8 mouse cellular contexts compared by ENCODE assay signal in the genomic region with DNA sequence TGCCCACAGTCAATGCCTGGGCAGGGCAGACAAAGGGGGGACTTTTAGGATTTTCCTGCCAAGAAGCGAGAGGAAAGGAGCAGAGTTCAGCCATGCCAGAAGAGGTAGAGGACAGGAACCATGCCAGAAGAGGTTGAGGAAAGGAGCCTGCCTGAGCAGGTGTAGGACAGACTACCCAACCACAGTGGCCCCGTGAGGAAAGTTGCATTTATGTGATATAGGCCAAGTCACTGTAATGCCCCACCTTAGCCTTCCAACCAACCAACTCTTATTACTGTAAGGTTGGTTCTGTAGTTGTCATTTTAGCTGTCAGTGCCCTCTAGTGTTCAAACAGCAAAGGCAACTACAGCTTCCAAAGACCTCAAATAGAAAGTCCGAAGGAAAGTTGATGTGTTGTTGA. TPM values are rescaled to one million over a fixed set of nuclear protein-coding genes. Genes with fewer than 3 reads are reported as not detected.
DNase-seq lines count a peak whose midpoint lies in the region; ATAC-seq and TF ChIP-seq lines count a peak whose summit lies in the region.

No protein-coding gene starts in this region.

- H3K4me1 ChIP-seq in CH12.LX (ENCODE audit: control insufficient read depth in 1 of 2, insufficient read depth in 2 of 2) = peaks cover 16 to 42% of the 10 kb centered on the region in 2 experiments
- H3K4me1 ChIP-seq in forebrain, embryonic 16.5 days (replicated peaks; ENCODE audit: control insufficient read depth, insufficient read depth, low read length) = no peaks in the 10 kb centered on the region

- H3K27ac ChIP-seq in gastrocnemius, adult 2 months = peak overlapping the region; percentile 71
- peak overlapping the region; percentile 82 for H3K27ac ChIP-seq in CH12.LX (ENCODE audit: insufficient read depth, low read depth)
- H3K27ac ChIP-seq in forebrain, embryonic 16.5 days (ENCODE audit: low read length) = no peak overlapping the region

- H3K79me2 ChIP-seq in CH12.LX (replicated peaks; ENCODE audit: control insufficient read depth, extremely low read depth, insufficient read depth, poor library complexity, severe bottlenecking) = peaks cover 13% of the 10 kb centered on the region

- H3K4me3 ChIP-seq in gastrocnemius, adult 2 months = peak overlapping the region; percentile 65
- H3K4me3 ChIP-seq in CH12.LX (replicated peaks in 1 of 3; ENCODE audit: low read depth in 2 of 3, low read length in 2 of 3, poor library complexity in 1 of 3) = peak overlapping the region; percentile 59 to 71 (median 64)
- H3K4me3 ChIP-seq in forebrain, embryonic 16.5 days (replicated peaks; ENCODE audit: low read length) = no peak overlapping the region

- intact Hi-C loops in gastrocnemius, adult 2 months (cut with DNase I) = no loop called here

- peaks cover 4% of the 10 kb centered on the region for H3K27me3 ChIP-seq in CH12.LX (replicated peaks)
- H3K27me3 ChIP-seq in forebrain, embryonic 16.5 days (replicated peaks; ENCODE audit: control insufficient read depth, insufficient read depth, low read length) = no peaks in the 10 kb centered on the region

- peak; percentile 95 for TF ChIP-seq RAD21 in CH12.LX (IDR thresholded peaks at IDR 0.05; ENCODE audit: low read depth, low read length)

- H3K9me3 ChIP-seq in CH12.LX (replicated peaks; ENCODE audit: low read length) = no peaks in the 10 kb centered on the region
- no peaks in the 10 kb centered on the region for H3K9me3 ChIP-seq in forebrain, embryonic 16.5 days (ENCODE audit: control insufficient read depth, low read length)

- peak; percentile 41; the same call in 1 of the 2 replicates for TF ChIP-seq EP300 in CH12.LX (IDR thresholded peaks at IDR 0.05; ENCODE audit: low read length)

- peak overlapping the region; percentile 96 for H3K9ac ChIP-seq in CH12.LX (ENCODE audit: insufficient read depth, low read depth)
- H3K9ac ChIP-seq in forebrain, embryonic 16.5 days (replicated peaks; ENCODE audit: low read depth, low read length) = no peak overlapping the region

- WGBS in forebrain, embryonic 16.5 days = 61% methylated on average over 3 of the region's 3 CpGs

- in situ Hi-C loops in CH12.LX (cut with MboI; ENCODE audit: low pct_ligation_motif_present, low pct_unique_long_range_greater_than_20kb, low sequenced_read_pairs) = loop anchor here (25.0 kb wide), 2 partner anchors 280 to 430 kb away; a partner anchor contains a TSS

- H3K36me3 ChIP-seq in CH12.LX (replicated peaks in 1 of 2; ENCODE audit: control insufficient read depth in 1 of 2, insufficient read depth in 1 of 2, low read length in 1 of 2) = peaks cover 18 to 34% of the 10 kb centered on the region in 2 experiments
- H3K36me3 ChIP-seq in forebrain, embryonic 16.5 days (ENCODE audit: control insufficient read depth, insufficient read depth) = no peaks in the 10 kb centered on the region

- no peak for DNase-seq in gastrocnemius, adult 2 months
- no peak for DNase-seq in gastrocnemius, postnatal 10 days
- peak; percentile 88 for DNase-seq in CH12.LX (ENCODE audit: extremely low read depth)
- DNase-seq in embryo, embryonic 10 days (ENCODE audit: low spot score) = peak; percentile 34
- DNase-seq in lung, postnatal 10 days = peak; percentile 19
- DNase-seq in thymus, postnatal 0 days (ENCODE audit: low spot score) = peak; percentile 76

- H3K4me2 ChIP-seq in CH12.LX (ENCODE audit: insufficient read depth, low read depth, poor library complexity, severe bottlenecking) = peak overlapping the region; percentile 91
- no peak overlapping the region for H3K4me2 ChIP-seq in forebrain, embryonic 16.5 days (ENCODE audit: low read length)

- ATAC-seq in inflammation-experienced regulatory T-cells, adult 6 months = peak; percentile 77
- ATAC-seq in forebrain, embryonic 16.5 days = no peak

- dilution Hi-C loops in CH12.LX (cut with MboI; ENCODE audit: extremely low pct_ligation_motif_present, extremely low pct_unique_long_range_greater_than_20kb, low sequenced_read_pairs) = no loop called here

- TF ChIP-seq POLR2A in CH12.LX (IDR thresholded peaks at IDR 0.05; ENCODE audit: low read depth, low read length) = no peak

- peak; percentile 64 for TF ChIP-seq CTCF in gastrocnemius, adult 2 months (IDR thresholded peaks at IDR 0.05)
- peak; percentile 86 to 97 for TF ChIP-seq CTCF in CH12.LX (conservative IDR thresholded peaks at IDR 0.05 in 1 of 2, IDR thresholded peaks at IDR 0.05 in 1 of 2; ENCODE audit: low read depth in 2 of 2, low read length in 2 of 2)

TF ChIP-seq in CH12.LX, 34 proteins besides CTCF, POLR2A, EP300 and RAD21 (continues in another document):
- no peak for TF ChIP-seq MAFK (IDR thresholded peaks at IDR 0.05; ENCODE audit: insufficient replicate concordance, low read length)
- peak; percentile 62; the same call in 1 of the 2 replicates for TF ChIP-seq MEF2A (IDR thresholded peaks at IDR 0.05; ENCODE audit: borderline replicate concordance, low read depth, low read length)
- TF ChIP-seq ZNF384 (IDR thresholded peaks at IDR 0.05; ENCODE audit: low read depth, low read length) = no peak
- peak; percentile 40; the same call in 1 of the 2 replicates for TF ChIP-seq ELF1 (IDR thresholded peaks at IDR 0.05; ENCODE audit: low read depth, low read length)
- TF ChIP-seq ZC3H11A (IDR thresholded peaks at IDR 0.05; ENCODE audit: low read depth, low read length) = peak; percentile 57
- no peak for TF ChIP-seq NRF1 (IDR thresholded peaks at IDR 0.05; ENCODE audit: low read depth, low read length)
- peak; percentile 75 for TF ChIP-seq JUND (conservative IDR thresholded peaks at IDR 0.05; ENCODE audit: low read depth, low read length)
- TF ChIP-seq GABPA (IDR thresholded peaks at IDR 0.05; ENCODE audit: insufficient replicate concordance, low read depth, low read length) = no peak
- TF ChIP-seq USF1 (IDR thresholded peaks at IDR 0.05; ENCODE audit: low read depth, low read length) = no peak
- no peak; the same call in 1 of the 2 replicates for TF ChIP-seq HCFC1 (IDR thresholded peaks at IDR 0.05; ENCODE audit: low read depth, low read length)
- TF ChIP-seq E2F4 (IDR thresholded peaks at IDR 0.05; ENCODE audit: insufficient replicate concordance, low read depth, low read length) = 0 out of 2 replicates have a peak, but pooled peaks have one; percentile 39
- peak; percentile 69; the same call in 1 of the 2 replicates for TF ChIP-seq BHLHE40 (IDR thresholded peaks at IDR 0.05; ENCODE audit: low read depth, low read length)
- peak; percentile 85 for TF ChIP-seq SMC3 (IDR thresholded peaks at IDR 0.05; ENCODE audit: low read depth, low read length)
- TF ChIP-seq JUN (IDR thresholded peaks at IDR 0.05; ENCODE audit: insufficient read depth, low read depth, low read length) = no peak
- no peak; the same call in 1 of the 2 replicates for TF ChIP-seq MXI1 (IDR thresholded peaks at IDR 0.05; ENCODE audit: low read depth, low read length)
- TF ChIP-seq KAT2A (IDR thresholded peaks at IDR 0.05; ENCODE audit: insufficient replicate concordance, low read length) = no peak
- peak; percentile 73; the same call in 1 of the 2 replicates for TF ChIP-seq TBP (conservative IDR thresholded peaks at IDR 0.05; ENCODE audit: low read depth, low read length)
- peak; percentile 34; the same call in 1 of the 2 replicates for TF ChIP-seq ETS1 (conservative IDR thresholded peaks at IDR 0.05; ENCODE audit: low read depth, low read length)
- no peak for TF ChIP-seq RCOR1 (conservative IDR thresholded peaks at IDR 0.05; ENCODE audit: low read depth, low read length)
- peak; percentile 65 for TF ChIP-seq TCF12 (IDR thresholded peaks at IDR 0.05; ENCODE audit: low read depth, low read length)
- TF ChIP-seq POLR2AphosphoS2 (IDR thresholded peaks at IDR 0.05; ENCODE audit: low read depth, low read length) = no peak
- no peak for TF ChIP-seq PAX5 (IDR thresholded peaks at IDR 0.05; ENCODE audit: low read length)
- peak; percentile 78 for TF ChIP-seq MYC (IDR thresholded peaks at IDR 0.05; ENCODE audit: low read depth, low read length)
- no peak for TF ChIP-seq CHD1 (IDR thresholded peaks at IDR 0.05; ENCODE audit: low read depth, low read length)
- no peak for TF ChIP-seq CHD2 (IDR thresholded peaks at IDR 0.05; ENCODE audit: low read length)
- no peak for TF ChIP-seq MAZ (IDR thresholded peaks at IDR 0.05; ENCODE audit: low read depth, low read length)
- peak; percentile 69 for TF ChIP-seq NELFE (IDR thresholded peaks at IDR 0.05; ENCODE audit: low read depth, low read length)
- TF ChIP-seq UBTF (IDR thresholded peaks at IDR 0.05; ENCODE audit: low read depth, low read length) = no peak; the same call in 1 of the 2 replicates
- no peak for TF ChIP-seq USF2 (conservative IDR thresholded peaks at IDR 0.05; ENCODE audit: low read depth, low read length)
- peak; percentile 70; the same call in 1 of the 2 replicates for TF ChIP-seq IRF4 (IDR thresholded peaks at IDR 0.05; ENCODE audit: low read depth, low read length)
- TF ChIP-seq MAX (IDR thresholded peaks at IDR 0.05; ENCODE audit: low read length) = no peak; the same call in 1 of the 2 replicates
- TF ChIP-seq SIN3A (IDR thresholded peaks at IDR 0.05; ENCODE audit: low read length) = peak; percentile 67

RNA-seq across cellular contexts. Expression of a gene that starts 0.9 kb away (rescaled TPM):
- 1 to 10 TPM in 1 of 2 experiments, under 1 TPM in 1; 0.99 to 1.1 TPM for total RNA-seq in gastrocnemius, adult 2 months (2021)
- 1 to 10 TPM in 1 of 2 experiments, under 1 TPM in 1; 0.97 to 1.1 TPM for total RNA-seq in gastrocnemius, postnatal 10 days (2021)
- 10.6 and 11.2 TPM in 2 replicates for total RNA-seq in CH12.LX (2012; rRNA removed)
- total RNA-seq in CH12.LX (2014; rRNA removed) = 19.5 and 21.4 TPM in 2 replicates
- polyA plus RNA-seq in CH12.LX (2012; ENCODE audit: insufficient read length, low read depth) = 30.4 and 33.1 TPM in 2 replicates
- 1 to 10 TPM; 2.5 to 4.4 (median 3.8) TPM for polyA plus RNA-seq in inflammation-experienced regulatory T-cells, adult 6 months (2017; shearing (Covaris generic))
- polyA plus RNA-seq in thymus, postnatal 0 days (2015; fragmentation: Nextera tagmentation; extraction: Ambion mirVana) = 6.1 and 7.3 TPM in 2 replicates
- 0.15 and 0.26 TPM in 2 replicates for polyA plus RNA-seq in forebrain, embryonic 16.5 days (2015; fragmentation: Nextera tagmentation; extraction: Ambion mirVana)

RNA-seq across cellular contexts. Expression of a gene that starts 17.0 kb away (rescaled TPM):
- total RNA-seq in gastrocnemius, adult 2 months (2021) = under 1 TPM; 0.05 to 0.06 TPM
- under 1 TPM in 1 of 2 experiments, not detected in 1; 0.16 TPM for total RNA-seq in gastrocnemius, postnatal 10 days (2021)
- total RNA-seq in CH12.LX (2012; rRNA removed) (0.04 TPM in 1 of 2 replicates, not detected in the other), CH12.LX (2014; rRNA removed) (not detected in 2 replicates)
- 0.07 TPM in 1 of 2 replicates, not detected in the other for polyA plus RNA-seq in CH12.LX (2012; ENCODE audit: insufficient read length, low read depth)
- polyA plus RNA-seq in inflammation-experienced regulatory T-cells, adult 6 months (2017; shearing (Covaris generic)) = under 1 TPM; 0.24 to 0.35 (median 0.26) TPM
- polyA plus RNA-seq in thymus, postnatal 0 days (2015; fragmentation: Nextera tagmentation; extraction: Ambion mirVana) = 0.09 and 0.51 TPM in 2 replicates
- not detected in 2 replicates for polyA plus RNA-seq in forebrain, embryonic 16.5 days (2015; fragmentation: Nextera tagmentation; extraction: Ambion mirVana)

Comparison
In these comparisons a context has a peak if more than half of its experiments do, and no peak if none do; other contexts are left out.
1. DNase-seq: peak in CH12.LX (single experiment), embryo, embryonic 10 days (single experiment), lung, postnatal 10 days (single experiment) and thymus, postnatal 0 days (single experiment); none in gastrocnemius, adult 2 months (single experiment) and gastrocnemius, postnatal 10 days (single experiment).